Mouse (Mus musculus) thymus, adult 2 months (tissue): ENCODE data around the gene Ppp4r3a.

Experiments used
- CTCF ChIP-seq: fragments of 200-500 bp; IDR thresholded peaks from 2 replicates; pipeline ENCODE4 v1.5.1; 2012; ENCODE audit warnings: mild to moderate bottlenecking, control low read depth, low read length, moderate library complexity, borderline replicate concordance; ENCODE audit not compliant: control insufficient read depth, poor library complexity, insufficient read depth; ENCODE audit errors: extremely low read depth
- POLR2A ChIP-seq: fragments of 200-500 bp; IDR thresholded peaks from 2 replicates; pipeline ENCODE4 v1.6.1; 2012; ENCODE audit warnings: mild to moderate bottlenecking, low read length, control low read depth, moderate library complexity; ENCODE audit not compliant: control insufficient read depth, poor library complexity, insufficient read depth; ENCODE audit errors: extremely low read depth

GRCm38 (mm10) chr12:100992505-100992904, 91.0 kb downstream of the Ppp4r3a start:
- TF ChIP-seq CTCF (no peak), POLR2A (no peak)
